Mouse (Mus musculus) lung, postnatal 0 days (tissue): ENCODE data around the gene Cdh12.

ENCODE experiments used
- CTCF ChIP-seq: IDR thresholded peaks from 2 replicates; pipeline ENCODE4 v1.5.1; 2016; ENCODE audit warnings: antibody characterized with exemption, mild to moderate bottlenecking
- EP300 ChIP-seq: IDR thresholded peaks from 2 replicates; pipeline ENCODE4 v1.6.1; 2016; ENCODE audit warnings: antibody characterized with exemption, mild to moderate bottlenecking, control low read depth

- no peak for TF ChIP-seq CTCF
- no peak for TF ChIP-seq EP300
Observed at GRCm38 (mm10) chr15:20971041-20971440, 522.0 kb downstream of the Cdh12 start.
